Mouse (Mus musculus) hindbrain, embryonic 15.5 days (tissue): Measurements from ENCODE around the gene Tbc1d1. TPM values are rescaled to one million over a fixed set of nuclear protein-coding genes. Genes with fewer than 3 reads are reported as not detected.

Source experiments
- ATAC-seq: fragments of 200-750 bp; cut with Nextera tagmentation; 2 replicates; pipeline ENCODE4 v1.8.0; 2017; ENCODE audit warnings: low read depth, moderate number of reproducible peaks, moderate TSS enrichment; ENCODE audit not compliant: low FRiP score
- H3K27ac ChIP-seq: fragments of 300-500 bp; sonication (generic); replicated peaks from 2 replicates; pipeline ENCODE4 v1.5.1; 2015; ENCODE audit warnings: mild to moderate bottlenecking, inconsistent platforms
- H3K27me3 ChIP-seq: fragments of 300-500 bp; sonication (generic); 2 replicates; pipeline ENCODE4 v1.6.1; 2015; ENCODE audit warnings: control low read depth, inconsistent platforms
- H3K36me3 ChIP-seq: fragments of 300-500 bp; sonication (generic); 2 replicates; pipeline ENCODE4 v1.6.1; 2015; ENCODE audit warnings: control low read depth, inconsistent platforms
- H3K4me1 ChIP-seq: fragments of 300-500 bp; sonication (generic); replicated peaks from 2 replicates; pipeline ENCODE4 v1.6.1; 2015; ENCODE audit warnings: control low read depth, inconsistent platforms
- H3K4me2 ChIP-seq: fragments of 300-500 bp; sonication (generic); 2 replicates; pipeline ENCODE4 v1.6.1; 2015; ENCODE audit warnings: moderate library complexity, mild to moderate bottlenecking, inconsistent platforms
- H3K4me3 ChIP-seq: fragments of 300-500 bp; sonication (generic); 2 replicates; pipeline ENCODE4 v1.5.1; 2015; ENCODE audit warnings: mild to moderate bottlenecking, inconsistent platforms
- H3K9ac ChIP-seq: fragments of 300-500 bp; sonication (generic); 2 replicates; pipeline ENCODE4 v1.6.1; 2015; ENCODE audit warnings: inconsistent platforms
- H3K9me3 ChIP-seq: fragments of 300-500 bp; sonication (generic); 2 replicates; pipeline ENCODE4 v1.6.1; 2016; ENCODE audit warnings: control low read depth, inconsistent platforms
- WGBS: fragments of 180-500 bp; shearing (Covaris S2); methylation state at CpG from one replicate; pipeline ENCODE4 v1.1.7; 2015; 5-methylcytosine and 5-hydroxymethylcytosine counted together
- polyA plus RNA-seq: library from polyadenylated mRNA; unstranded; fragments of >200 nt; fragmentation: Nextera tagmentation; extraction: Ambion mirVana; gene quantifications from 2 replicates; pipeline ENCODE4 v1.2.1, GENCODE M21; 2015

Gene Tbc1d1
- polyA plus RNA-seq, 1 experiment from 2014 or later, result 10.5 TPM

GRCm38 (mm10) chr5:64190892-64191291, 34.8 kb downstream of the Tbc1d1 start:
- Histone ChIP-seq H3K4me3 (no peak overlapping the region), H3K27me3 (no peaks in the 10 kb centered on the region), H3K9ac (no peak overlapping the region), H3K4me1 (no peaks in the 10 kb centered on the region), H3K36me3 (no peaks in the 10 kb centered on the region), H3K9me3 (no peaks in the 10 kb centered on the region), H3K4me2 (no peak overlapping the region), H3K27ac (no peak overlapping the region)
- 92% methylated on average over 5 of the region's 5 CpGs for WGBS
- no peak for ATAC-seq

GRCm38 (mm10) chr5:64193353-64193752, 37.2 kb downstream of the Tbc1d1 start:
- Histone ChIP-seq H3K4me3 (no peak overlapping the region), H3K9me3 (no peaks in the 10 kb centered on the region), H3K4me2 (no peak overlapping the region), H3K27ac (no peak overlapping the region), H3K36me3 (no peaks in the 10 kb centered on the region), H3K27me3 (no peaks in the 10 kb centered on the region), H3K9ac (no peak overlapping the region), H3K4me1 (no peaks in the 10 kb centered on the region)
- no peak for ATAC-seq
- WGBS, result 67% methylated on average over 11 of the region's 11 CpGs

GRCm38 (mm10) chr5:64196250-64196865, 40.3 kb downstream of the Tbc1d1 start:
- Histone ChIP-seq H3K9ac (no peak overlapping the region), H3K4me3 (no peak overlapping the region), H3K4me1 (no peaks in the 10 kb centered on the region), H3K27me3 (no peaks in the 10 kb centered on the region), H3K9me3 (no peaks in the 10 kb centered on the region), H3K36me3 (no peaks in the 10 kb centered on the region), H3K27ac (no peak overlapping the region), H3K4me2 (no peak overlapping the region)
- 88% methylated on average over 1 of the region's 1 CpGs for WGBS
- ATAC-seq, result peak; percentile 80

- H3K4me2 ChIP-seq, result no peak overlapping the region
- WGBS, result 68% methylated on average over 5 of the region's 5 CpGs
- H3K4me1 ChIP-seq, result no peaks in the 10 kb centered on the region
- ATAC-seq, result no peak
- no peaks in the 10 kb centered on the region for H3K9me3 ChIP-seq
- H3K36me3 ChIP-seq, result no peaks in the 10 kb centered on the region
- H3K27me3 ChIP-seq, result no peaks in the 10 kb centered on the region
- H3K27ac ChIP-seq, result no peak overlapping the region
- no peak overlapping the region for H3K4me3 ChIP-seq
- H3K9ac ChIP-seq, result no peak overlapping the region
Observed at GRCm38 (mm10) chr5:64196866-64197321, 40.8 kb downstream of the Tbc1d1 start.

DNA sequence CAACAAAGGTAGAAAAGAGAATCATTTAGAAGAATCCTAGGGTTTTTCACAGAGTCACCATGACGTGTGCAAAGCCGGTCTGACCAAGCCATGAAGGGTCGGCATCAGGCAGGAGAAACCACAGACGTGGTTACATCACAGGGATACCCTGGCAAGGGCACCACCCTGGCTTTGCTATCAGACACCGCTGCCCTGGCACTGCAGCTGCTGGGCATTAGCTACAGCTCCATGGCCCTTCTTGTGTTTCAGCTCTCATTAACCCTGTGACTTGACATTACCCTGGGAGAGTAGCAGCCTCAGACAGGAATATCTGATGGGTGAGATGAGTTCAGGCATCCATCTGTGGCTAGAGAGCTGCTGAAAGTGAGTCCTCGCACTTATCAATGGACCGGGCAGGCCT, 42.5 kb downstream of the Tbc1d1 start:
- H3K4me2 ChIP-seq, result no peak overlapping the region
- no peaks in the 10 kb centered on the region for H3K4me1 ChIP-seq
- no peak overlapping the region for H3K4me3 ChIP-seq
- H3K9ac ChIP-seq, result no peak overlapping the region
- no peak overlapping the region for H3K27ac ChIP-seq
- no peaks in the 10 kb centered on the region for H3K27me3 ChIP-seq
- 90% methylated on average over 7 of the region's 7 CpGs for WGBS
- no peak for ATAC-seq
- no peaks in the 10 kb centered on the region for H3K9me3 ChIP-seq
- no peaks in the 10 kb centered on the region for H3K36me3 ChIP-seq

DNA sequence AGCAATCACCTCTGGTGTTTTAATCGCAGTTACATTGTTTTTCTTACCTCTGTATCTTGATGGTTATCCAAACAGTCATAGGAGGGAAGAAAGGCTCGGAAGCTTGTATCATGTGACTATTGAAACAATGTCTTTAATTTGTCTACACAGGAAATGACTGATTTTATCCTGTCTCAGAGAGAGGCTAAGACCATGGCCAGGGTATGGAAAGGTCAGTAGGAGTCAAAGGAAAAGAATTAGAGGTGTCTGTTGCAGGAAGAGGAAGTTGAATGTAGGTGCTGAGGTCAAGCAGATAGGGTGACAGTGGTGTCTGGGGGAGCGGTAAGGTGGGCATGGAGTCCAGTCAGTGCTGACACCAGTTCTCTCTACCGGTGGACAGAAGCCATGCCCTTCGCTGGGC, 45.0 kb downstream of the Tbc1d1 start:
- H3K9ac ChIP-seq, result no peak overlapping the region
- no peak overlapping the region for H3K27ac ChIP-seq
- no peak for ATAC-seq
- H3K4me2 ChIP-seq, result no peak overlapping the region
- no peaks in the 10 kb centered on the region for H3K4me1 ChIP-seq
- H3K27me3 ChIP-seq, result no peaks in the 10 kb centered on the region
- no peaks in the 10 kb centered on the region for H3K36me3 ChIP-seq
- H3K4me3 ChIP-seq, result no peak overlapping the region
- no peaks in the 10 kb centered on the region for H3K9me3 ChIP-seq
- WGBS, result 80% methylated on average over 5 of the region's 5 CpGs

- no peaks in the 10 kb centered on the region for H3K9me3 ChIP-seq
- no peak overlapping the region for H3K9ac ChIP-seq
- H3K27ac ChIP-seq, result no peak overlapping the region
- no peak overlapping the region for H3K4me3 ChIP-seq
- 28% methylated on average over 2 of the region's 2 CpGs for WGBS
- H3K36me3 ChIP-seq, result no peaks in the 10 kb centered on the region
- no peak overlapping the region for H3K4me2 ChIP-seq
- no peaks in the 10 kb centered on the region for H3K4me1 ChIP-seq
- H3K27me3 ChIP-seq, result no peaks in the 10 kb centered on the region
- no peak for ATAC-seq
Observed at GRCm38 (mm10) chr5:64202306-64202705, 46.2 kb downstream of the Tbc1d1 start.

DNA sequence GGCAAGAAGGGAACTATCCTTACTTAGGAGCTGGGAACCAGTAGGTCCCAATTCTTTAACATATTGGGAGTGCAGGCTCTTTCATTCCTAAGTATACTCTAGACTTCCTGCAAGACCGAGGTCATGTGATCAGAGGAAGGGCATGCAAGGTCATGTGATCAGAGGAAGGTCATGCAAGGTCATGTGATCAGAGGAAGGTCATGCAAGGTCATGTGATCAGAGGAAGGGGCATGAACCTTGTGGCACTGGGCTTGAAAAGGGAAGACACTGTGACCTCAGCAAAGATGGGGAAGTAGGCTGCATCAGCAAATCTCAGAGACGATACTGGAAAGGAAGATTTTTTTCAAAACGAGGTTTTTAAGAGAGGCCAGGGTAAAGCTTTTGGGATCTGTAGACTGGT, 49.5 kb downstream of the Tbc1d1 start:
- Histone ChIP-seq H3K9ac (no peak overlapping the region), H3K9me3 (no peaks in the 10 kb centered on the region), H3K27ac (no peak overlapping the region), H3K36me3 (no peaks in the 10 kb centered on the region), H3K27me3 (no peaks in the 10 kb centered on the region), H3K4me3 (no peak overlapping the region), H3K4me2 (no peak overlapping the region), H3K4me1 (no peaks in the 10 kb centered on the region)
- 86% methylated on average over 3 of the region's 3 CpGs for WGBS
- no peak for ATAC-seq

DNA sequence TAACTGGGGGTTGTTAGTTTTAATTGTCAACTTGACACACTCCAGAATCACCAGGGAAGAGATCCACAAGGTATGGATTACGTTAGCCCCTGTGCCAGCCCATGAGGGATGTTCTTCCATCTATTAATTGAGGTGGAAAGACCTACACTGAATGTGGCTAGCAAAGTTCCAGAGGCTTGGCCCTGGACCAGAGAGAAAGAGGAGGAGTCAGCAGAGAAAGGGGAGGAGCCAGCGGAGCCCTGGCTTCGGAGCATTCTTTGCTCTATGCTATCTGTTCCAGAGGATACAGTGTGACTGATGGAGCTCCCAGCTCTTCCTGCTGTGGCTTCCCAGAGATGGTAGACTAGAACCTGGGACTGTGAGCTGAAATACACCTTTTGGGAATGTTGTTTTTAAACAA, 50.3 kb downstream of the Tbc1d1 start:
- Histone ChIP-seq H3K4me3 (no peak overlapping the region), H3K9ac (no peak overlapping the region), H3K27me3 (no peaks in the 10 kb centered on the region), H3K4me1 (no peaks in the 10 kb centered on the region), H3K4me2 (no peak overlapping the region), H3K27ac (no peak overlapping the region), H3K36me3 (no peaks in the 10 kb centered on the region), H3K9me3 (no peaks in the 10 kb centered on the region)
- WGBS, result 77% methylated on average over 3 of the region's 3 CpGs
- ATAC-seq, result no peak

DNA sequence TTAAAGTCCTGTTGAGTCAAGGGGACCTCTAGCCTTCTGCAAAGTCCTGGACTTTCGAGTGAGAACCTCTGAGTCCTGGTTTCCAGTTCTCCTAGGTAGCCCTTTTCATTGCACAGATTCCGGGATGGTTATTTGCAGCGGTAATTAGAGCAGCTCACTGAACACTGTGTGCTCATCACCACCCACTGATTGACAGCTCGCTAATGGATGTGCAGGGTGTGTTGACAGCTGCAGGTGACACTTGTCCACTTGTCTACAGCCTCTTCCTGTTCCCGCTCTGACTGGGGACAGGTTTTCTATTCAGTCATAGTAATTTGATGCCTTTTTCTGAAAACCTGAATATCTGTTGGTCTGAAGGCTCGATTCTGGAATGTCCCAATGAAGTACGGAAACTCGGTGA, 50.8 kb downstream of the Tbc1d1 start:
- 81% methylated on average over 8 of the region's 8 CpGs for WGBS
- no peak overlapping the region for H3K9ac ChIP-seq
- H3K4me3 ChIP-seq, result no peak overlapping the region
- H3K27ac ChIP-seq, result no peak overlapping the region
- no peak for ATAC-seq
- H3K4me2 ChIP-seq, result no peak overlapping the region
- H3K9me3 ChIP-seq, result no peaks in the 10 kb centered on the region
- no peaks in the 10 kb centered on the region for H3K36me3 ChIP-seq
- no peaks in the 10 kb centered on the region for H3K27me3 ChIP-seq
- no peaks in the 10 kb centered on the region for H3K4me1 ChIP-seq

DNA sequence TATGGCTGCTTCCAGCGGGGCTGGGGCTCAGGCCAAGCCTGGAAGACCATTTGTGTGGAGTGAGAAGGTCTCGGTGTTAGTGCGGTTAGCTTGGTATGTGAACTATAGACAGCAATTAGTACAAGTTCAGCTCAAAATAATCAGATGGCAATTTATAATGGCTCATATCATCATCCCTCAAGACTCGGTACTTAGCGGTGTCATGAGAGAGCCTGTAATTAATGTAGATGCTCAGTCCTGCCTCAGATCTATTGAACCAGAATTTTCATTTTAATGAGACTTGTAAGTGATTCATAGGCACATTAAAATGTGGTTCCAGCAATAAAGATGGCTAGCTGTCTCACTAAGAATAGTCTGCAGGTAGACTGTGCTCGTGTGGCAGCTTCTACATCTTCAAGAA, 51.7 kb downstream of the Tbc1d1 start:
- no peak for ATAC-seq

GRCm38 (mm10) chr5:64210817-64211216, 54.7 kb downstream of the Tbc1d1 start:
- no peaks in the 10 kb centered on the region for H3K9me3 ChIP-seq
- no peak overlapping the region for H3K27ac ChIP-seq
- no peak overlapping the region for H3K9ac ChIP-seq
- H3K4me3 ChIP-seq, result no peak overlapping the region
- H3K4me2 ChIP-seq, result no peak overlapping the region
- no peaks in the 10 kb centered on the region for H3K36me3 ChIP-seq
- H3K27me3 ChIP-seq, result no peaks in the 10 kb centered on the region
- 83% methylated on average over 4 of the region's 4 CpGs for WGBS
- no peak for ATAC-seq
- no peaks in the 10 kb centered on the region for H3K4me1 ChIP-seq

More for the DNA sequence above, 51.7 kb downstream of the Tbc1d1 start:
- H3K9me3 ChIP-seq, result no peaks in the 10 kb centered on the region
- H3K4me1 ChIP-seq, result no peaks in the 10 kb centered on the region
- no peaks in the 10 kb centered on the region for H3K36me3 ChIP-seq
- no peak overlapping the region for H3K4me3 ChIP-seq
- H3K27ac ChIP-seq, result no peak overlapping the region
- no peak overlapping the region for H3K9ac ChIP-seq
- 87% methylated on average over 6 of the region's 6 CpGs for WGBS
- H3K4me2 ChIP-seq, result no peak overlapping the region
- H3K27me3 ChIP-seq, result no peaks in the 10 kb centered on the region

DNA sequence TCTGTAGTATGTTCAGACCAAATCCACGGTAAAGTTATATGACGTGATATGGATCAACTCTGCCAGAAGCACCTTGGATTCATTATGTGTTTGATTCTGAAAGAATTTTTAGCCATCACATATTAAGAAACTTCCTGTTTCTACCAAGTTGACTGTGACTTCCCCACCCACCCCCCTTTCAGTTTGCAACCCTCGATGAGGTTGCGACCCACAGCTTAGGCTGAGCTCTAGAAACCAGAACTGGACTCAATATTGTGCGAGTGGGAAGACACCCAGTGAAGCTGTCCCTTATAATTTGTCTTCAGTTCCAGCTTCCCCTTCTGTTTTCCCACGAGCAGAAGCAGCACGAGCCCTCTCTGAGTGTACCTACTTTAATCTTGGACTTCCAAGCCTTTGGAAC, 55.2 kb downstream of the Tbc1d1 start:
- 90% methylated on average over 7 of the region's 7 CpGs for WGBS
- no peak for ATAC-seq
- H3K9ac ChIP-seq, result no peak overlapping the region
- no peak overlapping the region for H3K27ac ChIP-seq
- H3K4me1 ChIP-seq, result no peaks in the 10 kb centered on the region
- H3K4me3 ChIP-seq, result no peak overlapping the region
- no peaks in the 10 kb centered on the region for H3K36me3 ChIP-seq
- no peak overlapping the region for H3K4me2 ChIP-seq
- no peaks in the 10 kb centered on the region for H3K27me3 ChIP-seq
- H3K9me3 ChIP-seq, result no peaks in the 10 kb centered on the region
